Mouse (Mus musculus) fibroblast of lung, adult 2 months (primary cell): ENCODE results near the gene Anks6.

Source experiments
- DNase-seq: peaks from one replicate; pipeline ENCODE4 v3.0.0-alpha.2; 2011; ENCODE audit warnings: low read depth

Anks6 gene

GRCm38 (mm10) chr4:46989842-46990241, 67.4 kb downstream of the Anks6 start:
- no peak for DNase-seq

DNA sequence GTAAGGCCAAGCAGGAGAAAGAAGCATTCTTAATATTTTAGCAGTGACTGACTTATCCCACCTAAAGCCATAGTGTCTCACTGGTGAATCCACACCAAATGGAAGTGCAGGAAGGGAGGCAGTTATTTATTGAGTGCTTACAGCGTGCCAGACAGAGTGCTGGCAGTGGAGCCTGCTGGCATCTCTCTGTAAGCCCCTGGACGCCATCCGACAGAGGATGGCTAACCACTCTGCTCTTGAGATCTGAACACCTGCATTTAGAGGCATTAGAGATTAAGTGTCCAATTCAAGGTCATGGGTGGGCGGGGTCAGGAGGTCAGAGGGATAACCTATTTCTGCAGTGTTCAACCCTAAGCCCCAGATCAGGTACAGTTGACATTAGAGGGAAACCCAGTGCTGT, 68.4 kb downstream of the Anks6 start:
- DNase-seq = no peak

GRCm38 (mm10) chr4:46988257-46988656, 69.0 kb downstream of the Anks6 start:
- DNase-seq = no peak

GRCm38 (mm10) chr4:46987809-46988208, 69.4 kb downstream of the Anks6 start:
- DNase-seq = no peak

DNA sequence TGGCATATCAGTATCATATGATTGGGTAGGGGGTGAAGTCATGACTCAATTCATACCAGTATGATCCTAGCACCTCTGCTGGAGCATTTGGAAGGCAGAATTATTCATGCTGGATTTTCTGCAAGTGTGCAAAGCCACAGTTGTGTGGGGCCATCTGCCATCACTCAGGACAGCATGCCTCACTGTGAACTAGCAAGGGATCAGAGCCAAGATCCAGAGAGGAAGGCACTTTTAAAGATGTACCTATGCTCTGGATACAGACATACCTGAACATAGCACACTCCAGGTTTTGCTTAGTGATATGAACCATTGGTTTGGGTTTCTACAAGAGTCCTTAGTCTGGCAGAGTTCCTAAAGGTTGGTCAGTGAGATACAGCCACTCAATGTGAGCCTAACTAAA, 71.2 kb downstream of the Anks6 start:
- DNase-seq = no peak

- no peak for DNase-seq
Measured at GRCm38 (mm10) chr4:46982912-46983311, 74.3 kb downstream of the Anks6 start.

DNA sequence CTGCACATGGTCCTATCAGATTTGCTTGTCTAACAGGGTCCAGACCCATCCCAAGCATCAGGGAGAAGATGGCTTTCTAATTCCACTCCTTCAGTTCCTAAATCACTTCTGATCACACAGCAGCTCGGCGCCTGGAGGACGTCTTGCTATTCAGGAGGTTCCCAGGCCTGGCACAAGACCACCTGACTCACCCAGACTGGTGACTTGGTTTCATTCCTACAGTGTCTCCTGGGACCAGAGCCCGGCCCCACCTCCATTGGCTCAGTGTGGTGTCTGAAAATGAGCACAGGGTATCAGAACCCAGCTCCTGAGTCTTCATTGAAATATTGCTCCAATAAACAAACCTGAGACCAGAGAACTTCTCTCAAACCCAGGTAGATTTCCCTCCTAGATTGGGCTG, 75.1 kb downstream of the Anks6 start:
- no peak for DNase-seq

DNA sequence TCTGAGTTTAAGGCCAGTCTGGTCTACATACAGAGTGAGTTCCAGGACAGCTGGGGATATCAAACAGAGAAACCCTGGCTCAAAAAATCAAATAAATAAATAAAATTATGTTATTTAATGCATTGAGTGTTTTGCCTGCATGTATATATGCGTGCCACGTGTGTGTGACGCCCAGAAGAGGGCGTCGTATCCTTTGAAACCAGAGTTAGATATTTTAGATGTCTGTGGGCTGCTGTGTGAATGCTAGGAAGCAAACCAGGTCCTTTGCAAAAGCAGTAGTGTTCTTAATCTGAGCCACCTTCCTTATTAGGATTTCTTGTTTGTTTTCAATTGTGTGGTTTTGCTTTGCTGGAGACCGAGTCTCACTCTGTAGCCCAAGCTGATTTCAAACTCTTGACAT, 78.9 kb downstream of the Anks6 start:
- DNase-seq = no peak

GRCm38 (mm10) chr4:46977161-46977560, 80.1 kb downstream of the Anks6 start:
- no peak for DNase-seq

DNA sequence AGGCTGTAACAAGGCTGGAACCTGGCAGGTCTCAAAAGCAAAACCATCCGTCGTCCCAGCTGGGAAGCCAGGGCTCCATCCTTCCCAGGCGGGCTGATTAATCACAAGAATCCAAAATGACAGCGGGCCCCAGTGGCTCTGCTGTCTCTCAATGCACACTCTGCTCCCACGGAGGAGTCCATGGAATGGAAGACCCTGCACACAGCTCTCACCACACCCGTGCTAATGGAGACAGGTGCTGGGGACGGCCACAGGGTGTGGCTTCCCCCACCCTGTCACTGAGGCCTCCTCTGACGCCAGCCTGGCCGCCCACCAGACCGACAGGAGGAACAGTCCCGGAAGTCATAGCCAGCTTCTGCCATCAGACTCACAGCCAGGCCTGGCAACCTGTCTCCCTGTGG, 80.6 kb downstream of the Anks6 start:
- no peak for DNase-seq

- no peak for DNase-seq
Measured at GRCm38 (mm10) chr4:46973322-46973721, 83.9 kb downstream of the Anks6 start.

DNA sequence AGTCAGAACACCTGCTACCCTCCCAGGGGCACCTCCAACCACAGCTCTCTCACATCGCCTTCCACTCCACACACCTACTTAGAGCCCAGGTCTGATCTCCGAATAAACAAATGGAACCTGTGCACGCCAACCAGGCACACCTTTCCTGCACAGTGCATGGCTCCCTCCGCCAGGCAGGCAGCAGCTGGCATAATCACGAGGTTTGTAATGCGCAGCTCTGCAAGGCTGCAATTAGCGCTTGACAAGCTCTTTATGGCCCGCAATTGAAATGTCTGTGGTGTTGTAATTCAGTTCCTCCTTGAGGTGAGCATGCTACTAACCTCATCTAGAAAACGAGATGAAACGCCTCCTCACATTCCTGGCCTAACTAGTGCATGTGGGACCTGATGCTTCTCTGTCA, 89.2 kb downstream of the Anks6 start:
- no peak for DNase-seq

DNA sequence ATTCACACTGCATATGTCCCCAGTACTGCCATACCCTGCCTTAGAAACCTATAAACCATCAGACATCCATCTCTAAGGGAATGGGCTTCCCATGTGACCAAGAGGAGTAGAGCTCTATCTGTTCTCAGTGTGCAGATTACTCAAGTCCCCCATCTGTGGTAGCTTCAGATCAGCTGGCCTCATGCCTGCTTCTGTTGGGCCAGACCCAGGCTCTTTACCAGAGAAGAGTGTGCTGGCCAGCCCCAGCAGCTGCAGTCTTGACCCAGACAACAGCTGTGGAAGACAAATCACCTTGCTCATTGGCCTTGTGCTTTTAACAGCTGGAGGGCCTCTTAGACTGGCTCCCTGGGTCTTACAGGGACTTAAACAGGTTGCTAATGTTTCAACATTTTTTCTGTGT, 90.7 kb downstream of the Anks6 start:
- DNase-seq = no peak
